Comparison of ENCODE assay signal across 8 mouse cellular contexts in genomic region chr10:85184201-85184963, GRCm38 (mm10). TPM values are rescaled to one million over a fixed set of nuclear protein-coding genes. Genes with fewer than 3 reads are reported as not detected.
DNase-seq lines count a peak whose midpoint lies in the region; ATAC-seq and TF ChIP-seq lines count a peak whose summit lies in the region.

No protein-coding gene starts in this region.

- no peaks in the 10 kb centered on the region for H3K27me3 ChIP-seq in embryonic facial prominence, embryonic 12.5 days
- H3K27me3 ChIP-seq in heart, embryonic 10.5 days (ENCODE audit: insufficient read depth, poor library complexity, severe bottlenecking), result no peaks in the 10 kb centered on the region
- H3K27me3 ChIP-seq in kidney, postnatal 0 days (ENCODE audit: insufficient read depth, low read length), result no peaks in the 10 kb centered on the region
- no peaks in the 10 kb centered on the region for H3K27me3 ChIP-seq in lung, embryonic 14.5 days (ENCODE audit: insufficient read depth, low read length)
- no peaks in the 10 kb centered on the region for H3K27me3 ChIP-seq in neural tube, embryonic 15.5 days (replicated peaks)

- peak overlapping the region; percentile 70 for H3K9ac ChIP-seq in embryonic facial prominence, embryonic 12.5 days
- peak overlapping the region; percentile 85 for H3K9ac ChIP-seq in kidney, postnatal 0 days (ENCODE audit: low read depth, low read length)
- H3K9ac ChIP-seq in lung, embryonic 14.5 days, result peak overlapping the region; percentile 74
- H3K9ac ChIP-seq in neural tube, embryonic 15.5 days (replicated peaks), result peak overlapping the region; percentile 70

- peak overlapping the region; percentile 97 for H3K4me2 ChIP-seq in embryonic facial prominence, embryonic 12.5 days (replicated peaks)
- H3K4me2 ChIP-seq in kidney, postnatal 0 days (ENCODE audit: low read length), result peak overlapping the region; percentile 87
- peak overlapping the region; percentile 99 for H3K4me2 ChIP-seq in lung, embryonic 14.5 days
- H3K4me2 ChIP-seq in neural tube, embryonic 15.5 days, result peak overlapping the region; percentile 98

- peak; percentile 16; the same call in 1 of the 2 replicates for ATAC-seq in embryonic facial prominence, embryonic 12.5 days (ENCODE audit: insufficient number of reproducible peaks, insufficient read depth, low FRiP score, low TSS enrichment)
- peak; percentile 2; the same call in 1 of the 2 replicates for ATAC-seq in kidney, postnatal 0 days (replicated peaks; ENCODE audit: low FRiP score, low read depth)
- peak; percentile 44 for ATAC-seq in lung, embryonic 14.5 days (ENCODE audit: insufficient read depth)
- peak; percentile 38 for ATAC-seq in neural tube, embryonic 15.5 days (ENCODE audit: low FRiP score)

- no peaks in the 10 kb centered on the region for H3K36me3 ChIP-seq in embryonic facial prominence, embryonic 12.5 days
- no peaks in the 10 kb centered on the region for H3K36me3 ChIP-seq in heart, embryonic 10.5 days
- H3K36me3 ChIP-seq in kidney, postnatal 0 days (ENCODE audit: insufficient read depth, low read length), result no peaks in the 10 kb centered on the region
- 0 out of 2 replicates have a peak, but pooled peaks cover 6% of the 10 kb centered on the region for H3K36me3 ChIP-seq in lung, embryonic 14.5 days (ENCODE audit: insufficient read depth)
- H3K36me3 ChIP-seq in neural tube, embryonic 15.5 days, result no peaks in the 10 kb centered on the region

- H3K4me3 ChIP-seq in embryonic facial prominence, embryonic 12.5 days, result peak overlapping the region; percentile 64
- peak overlapping the region; percentile 78 for H3K4me3 ChIP-seq in heart, embryonic 10.5 days
- H3K4me3 ChIP-seq in kidney, postnatal 0 days (replicated peaks; ENCODE audit: low read depth, low read length), result peak overlapping the region; percentile 75
- peak overlapping the region; percentile 86 for H3K4me3 ChIP-seq in lung, embryonic 14.5 days (ENCODE audit: low read depth, low read length)
- peak overlapping the region; percentile 92 for H3K4me3 ChIP-seq in neural tube, embryonic 15.5 days (replicated peaks)

- H3K9me3 ChIP-seq in embryonic facial prominence, embryonic 12.5 days, result no peaks in the 10 kb centered on the region
- H3K9me3 ChIP-seq in heart, embryonic 10.5 days, result no peaks in the 10 kb centered on the region
- no peaks in the 10 kb centered on the region for H3K9me3 ChIP-seq in kidney, postnatal 0 days (replicated peaks; ENCODE audit: low read length)
- H3K9me3 ChIP-seq in lung, embryonic 14.5 days (ENCODE audit: low read depth, low read length), result no peaks in the 10 kb centered on the region
- no peaks in the 10 kb centered on the region for H3K9me3 ChIP-seq in neural tube, embryonic 15.5 days (replicated peaks)

- DNase-seq in CD8-positive naive resting alpha-beta T cell, adult 2 months (ENCODE audit: low read depth in 2 of 2, low spot score in 2 of 2), result peak; percentile 54
- peak; percentile 48 to 58 for DNase-seq in adrenal gland, postnatal 36 days
- peak; percentile 79 for DNase-seq in heart, embryonic 10.5 days (ENCODE audit: low spot score)
- DNase-seq in kidney, postnatal 0 days (ENCODE audit: low spot score), result peak; percentile 26
- DNase-seq in lung, embryonic 14.5 days, result peak; percentile 34
- DNase-seq in thymus, postnatal 14 days, result peak; percentile 72

- H3K4me1 ChIP-seq in embryonic facial prominence, embryonic 12.5 days, result peaks cover 9% of the 10 kb centered on the region; the same call in 1 of the 2 replicates
- H3K4me1 ChIP-seq in heart, embryonic 10.5 days, result peaks cover 14% of the 10 kb centered on the region
- no peaks in the 10 kb centered on the region; the same call in 1 of the 2 replicates for H3K4me1 ChIP-seq in kidney, postnatal 0 days (replicated peaks; ENCODE audit: insufficient read depth, low read length)
- H3K4me1 ChIP-seq in lung, embryonic 14.5 days (ENCODE audit: insufficient read depth), result no peaks in the 10 kb centered on the region; the same call in 1 of the 2 replicates
- H3K4me1 ChIP-seq in neural tube, embryonic 15.5 days, result peaks cover 18% of the 10 kb centered on the region

- TF ChIP-seq CTCF in kidney, postnatal 0 days (IDR thresholded peaks at IDR 0.05; ENCODE audit: low read depth), result no peak
- no peak for TF ChIP-seq CTCF in lung, embryonic 14.5 days (IDR thresholded peaks at IDR 0.05; ENCODE audit: low read depth)

- WGBS in embryonic facial prominence, embryonic 12.5 days, result under 1% methylated on average over 94 of the region's 95 CpGs
- WGBS in heart, embryonic 10.5 days, result under 1% methylated on average over 95 of the region's 95 CpGs
- under 1% methylated on average over 87 of the region's 95 CpGs for WGBS in kidney, postnatal 0 days
- under 1% methylated on average over 95 of the region's 95 CpGs for WGBS in lung, embryonic 14.5 days
- under 1% methylated on average over 95 of the region's 95 CpGs for whole genome bisulfite sequencing in neural tube, embryonic 15.5 days

- H3K27ac ChIP-seq in embryonic facial prominence, embryonic 12.5 days, result 0 out of 2 replicates have a peak overlapping the region, but pooled peaks have one; percentile 88
- H3K27ac ChIP-seq in heart, embryonic 10.5 days, result peak overlapping the region; percentile 97
- peak overlapping the region; percentile 94 for H3K27ac ChIP-seq in kidney, postnatal 0 days
- peak overlapping the region; percentile 46; the same call in 1 of the 2 replicates for H3K27ac ChIP-seq in lung, embryonic 14.5 days (ENCODE audit: low read depth)
- H3K27ac ChIP-seq in neural tube, embryonic 15.5 days (replicated peaks), result peak overlapping the region; percentile 94

RNA-seq across cellular contexts. Expression of gene Cry1, which starts 0.5 kb away (rescaled TPM):
- 10 to 100 TPM in 1 of 2 experiments, 1 to 10 TPM in 1; 8.6 to 13.3 TPM for total RNA-seq in adrenal gland, postnatal 36 days (2021)
- 37.8 and 38.4 TPM in 2 replicates for polyA plus RNA-seq in embryonic facial prominence, embryonic 12.5 days (2016; fragmentation: Nextera tagmentation; extraction: Ambion mirVana)
- 18.6 and 21.1 TPM in 2 replicates for polyA plus RNA-seq in heart, embryonic 10.5 days (2016; fragmentation: Nextera tagmentation; extraction: Ambion mirVana)
- polyA plus RNA-seq in kidney, postnatal 0 days (2015; fragmentation: Nextera tagmentation; extraction: Ambion mirVana), result 28.1 and 28.7 TPM in 2 replicates
- polyA plus RNA-seq in lung, embryonic 14.5 days (2014; fragmentation: Nextera tagmentation; extraction: Ambion mirVana), result 32.4 and 34.6 TPM in 2 replicates
- 30.7 and 33.8 TPM in 2 replicates for polyA plus RNA-seq in neural tube, embryonic 15.5 days (2015; fragmentation: Nextera tagmentation; extraction: Ambion mirVana)

RNA-seq across cellular contexts. Expression of gene Mterf2, which starts 56.6 kb away (rescaled TPM):
- total RNA-seq in adrenal gland, postnatal 36 days (2021), result 1 to 10 TPM; 2.8 to 4.3 TPM
- polyA plus RNA-seq in embryonic facial prominence, embryonic 12.5 days (2016; fragmentation: Nextera tagmentation; extraction: Ambion mirVana), result 26.3 and 28.9 TPM in 2 replicates
- 15.0 and 17.0 TPM in 2 replicates for polyA plus RNA-seq in heart, embryonic 10.5 days (2016; fragmentation: Nextera tagmentation; extraction: Ambion mirVana)
- polyA plus RNA-seq in kidney, postnatal 0 days (2015; fragmentation: Nextera tagmentation; extraction: Ambion mirVana), result 14.3 and 15.2 TPM in 2 replicates
- 10.4 and 15.2 TPM in 2 replicates for polyA plus RNA-seq in lung, embryonic 14.5 days (2014; fragmentation: Nextera tagmentation; extraction: Ambion mirVana)
- 25.3 and 25.9 TPM in 2 replicates for polyA plus RNA-seq in neural tube, embryonic 15.5 days (2015; fragmentation: Nextera tagmentation; extraction: Ambion mirVana)

Comparison
In these comparisons a context has a peak if more than half of its experiments do, and no peak if none do; other contexts are left out.
1. Peak in every context shown above with its lines: DNase-seq, ATAC-seq, H3K4me3 ChIP-seq and H3K27ac ChIP-seq.
2. DNase-seq: peak in every context shown above with its lines; median percentile 79 in heart, embryonic 10.5 days; 72 in thymus, postnatal 14 days; 54 in CD8-positive naive resting alpha-beta T cell, adult 2 months; 53 in adrenal gland, postnatal 36 days; 34 in lung, embryonic 14.5 days; 26 in kidney, postnatal 0 days.
3. H3K27ac ChIP-seq: peak in every context shown above with its lines; median percentile 97 in heart, embryonic 10.5 days; 94 in kidney, postnatal 0 days; 94 in neural tube, embryonic 15.5 days; 88 in embryonic facial prominence, embryonic 12.5 days; 46 in lung, embryonic 14.5 days.